Mouse (Mus musculus) ES-E14 (cell line): ENCODE results near the gene Sebox.

Experiments used
- CHD2 ChIP-seq: IDR thresholded peaks from 2 replicates; pipeline ENCODE4 v1.6.1; 2014; ENCODE audit warnings: mild to moderate bottlenecking, low read depth, low read length, inconsistent platforms
- HCFC1 ChIP-seq: IDR thresholded peaks from 2 replicates; pipeline ENCODE4 v1.6.1; 2012; ENCODE audit warnings: low read length, inconsistent platforms, borderline replicate concordance; ENCODE audit not compliant: insufficient read depth
- ZC3H11A ChIP-seq: IDR thresholded peaks from 2 replicates; pipeline ENCODE4 v1.6.1; 2012; ENCODE audit warnings: low read depth, mild to moderate bottlenecking, inconsistent platforms, low read length, borderline replicate concordance
- ZNF384 ChIP-seq: IDR thresholded peaks from 2 replicates; pipeline ENCODE4 v1.6.1; 2012; ENCODE audit warnings: low read depth, low read length, inconsistent platforms

DNA sequence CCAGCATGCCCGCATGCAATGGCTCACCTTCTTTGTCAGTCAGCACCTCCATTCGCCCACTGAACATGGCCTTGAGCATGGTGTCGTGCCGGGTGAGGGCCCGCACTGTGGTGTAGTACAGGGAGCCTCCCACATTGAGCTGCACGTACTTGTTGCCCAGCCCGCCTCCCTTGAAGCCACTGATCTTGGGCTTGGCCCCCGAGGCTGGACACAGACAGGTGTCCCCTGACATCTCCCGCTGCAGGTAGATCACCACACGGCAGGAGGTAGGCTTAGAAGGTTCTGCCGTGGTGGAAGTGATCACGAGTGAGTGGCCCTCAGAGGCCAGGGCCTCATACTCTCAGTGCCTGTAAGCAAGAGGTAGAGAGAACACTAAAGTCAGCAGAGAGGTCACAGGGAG, 26.8 kb downstream of the Sebox start:
- TF ChIP-seq ZNF384 (no peak), HCFC1 (no peak), CHD2 (no peak), ZC3H11A (no peak)
